Mouse (Mus musculus): ENCODE results near the gene Tet3.
A peak's percentile ranks its signal among the peaks of the same experiment; 100 is the strongest.

Gene Tet3

DNA sequence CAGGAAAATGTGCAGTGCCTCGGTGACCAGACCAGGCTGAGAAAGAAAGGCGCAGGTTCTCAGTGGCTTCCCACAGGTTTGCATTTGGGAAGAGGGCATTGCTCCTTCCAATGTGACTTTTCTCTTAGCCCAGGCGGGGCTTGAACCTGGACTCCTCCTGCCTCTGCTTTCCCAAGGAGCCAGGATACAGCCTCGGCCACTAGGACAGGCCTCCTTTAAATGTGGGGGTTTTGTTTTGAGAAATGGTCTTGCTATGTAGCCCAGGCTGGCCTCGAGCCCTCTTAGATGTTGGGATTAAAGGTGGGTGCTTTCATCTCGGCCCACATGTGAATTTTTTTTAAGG lies 132.5 kb downstream of the Tet3 start:
- no peak for DNase-seq (ENCODE audit: low spot score in 2 of 2)

DNA sequence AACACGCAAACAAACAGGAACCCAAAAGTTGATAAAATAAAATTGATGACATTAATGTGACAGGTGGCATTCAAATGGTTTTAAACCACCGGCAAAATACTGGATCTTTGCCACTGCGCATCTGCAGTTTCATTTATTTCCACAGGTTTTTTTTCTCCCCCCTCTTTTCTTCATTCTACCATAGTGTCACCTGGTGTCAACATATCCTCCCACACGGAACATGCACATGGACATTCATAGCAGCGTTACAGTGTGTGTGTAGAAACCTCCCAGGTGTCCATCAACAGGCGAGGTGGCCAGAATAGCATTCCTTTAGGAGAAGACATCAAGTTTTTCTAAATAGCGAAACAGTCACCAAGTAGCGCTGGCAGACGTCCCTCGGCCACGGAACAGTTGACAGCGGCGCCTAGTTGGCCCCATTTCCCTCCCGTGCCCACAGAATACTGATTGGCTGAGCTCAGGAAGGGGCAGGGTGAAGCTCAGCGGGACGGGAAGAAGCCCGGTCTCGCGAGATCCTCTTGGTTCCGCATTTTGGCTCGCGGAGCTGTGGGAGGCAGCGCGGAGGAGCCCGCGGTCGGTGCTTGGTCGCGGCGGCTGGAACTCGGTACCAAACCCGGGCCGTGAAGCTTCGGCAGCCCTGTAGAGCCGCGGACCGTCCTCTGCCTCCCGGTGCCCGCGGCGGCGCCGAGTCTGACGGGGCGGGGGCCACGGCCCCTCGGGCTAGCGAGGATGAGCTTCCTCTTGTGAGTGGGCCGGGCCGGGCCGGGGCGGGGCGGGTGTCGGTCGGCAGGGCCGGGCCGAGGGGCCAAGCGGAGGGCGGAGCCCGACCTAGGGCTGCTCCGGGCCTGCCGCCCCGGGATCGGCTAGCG lies 133.1 kb downstream of the Tet3 start, which contains the start of the genes Mthfd2 and Mob1a:
Gene Mthfd2, minus strand, starts transcription at position 384 of the 869 bp plus-strand sequence.
Gene Mob1a, plus strand, starts transcription at position 492 of the 869 bp plus-strand sequence.
- peak; percentile 90 to 91 for DNase-seq (ENCODE audit: low spot score in 2 of 2)

DNA sequence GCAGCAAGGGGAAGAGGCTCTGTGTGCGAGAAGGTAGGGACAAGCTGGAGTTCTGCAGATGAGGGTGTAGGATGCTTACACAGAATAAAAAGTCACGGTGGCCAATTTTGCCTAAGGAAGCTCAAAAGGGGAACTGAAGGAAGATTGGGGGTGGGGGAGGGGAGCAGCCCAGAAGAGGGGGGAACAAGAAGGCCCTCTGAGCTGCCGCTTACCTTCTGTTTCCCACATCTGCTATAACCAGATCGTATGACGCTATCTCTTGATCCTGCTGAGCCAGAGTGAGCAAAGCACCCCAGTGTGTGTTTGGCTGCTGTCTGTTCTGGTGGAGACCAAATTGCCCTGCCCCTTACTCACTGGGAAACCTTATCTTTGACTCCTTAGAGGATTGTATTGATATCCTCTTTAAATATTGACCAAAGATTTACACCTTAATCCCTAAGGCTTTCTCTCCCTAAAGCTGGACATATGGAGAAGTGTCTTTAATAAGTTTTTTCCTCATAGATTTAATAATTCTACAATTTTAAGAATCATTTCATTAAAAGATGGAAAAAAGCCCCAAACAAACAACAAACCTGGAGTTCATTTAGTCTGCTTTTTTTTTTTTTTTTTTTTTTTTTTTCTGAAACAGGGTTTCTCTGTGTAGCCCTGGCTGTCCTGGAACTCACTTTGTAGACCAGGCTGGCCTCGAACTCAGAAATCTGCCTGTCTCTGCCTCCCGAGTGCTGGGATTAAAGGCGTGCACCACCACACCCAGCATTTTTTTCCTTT lies 135.0 kb downstream of the Tet3 start:
- DNase-seq (ENCODE audit: low spot score in 2 of 2) = no peak

DNA sequence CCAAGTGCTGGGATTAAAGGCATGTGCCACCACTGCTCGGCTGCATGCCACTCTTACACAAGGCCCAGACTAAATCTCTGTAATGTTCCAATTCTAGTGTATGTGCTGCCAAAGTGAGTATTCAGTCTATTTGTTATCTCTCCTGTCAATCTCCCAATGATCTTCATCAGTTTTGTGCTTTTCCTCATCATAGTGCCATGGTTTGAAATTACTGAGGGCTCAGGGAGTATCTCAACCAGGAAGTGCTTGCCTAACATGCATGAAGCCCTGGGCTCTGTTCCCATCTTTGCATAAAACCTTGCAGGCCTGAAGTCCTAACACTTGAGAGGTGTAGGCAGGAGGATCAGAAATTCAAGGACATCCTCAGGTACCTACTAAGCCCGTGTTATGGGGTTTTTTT lies 136.1 kb downstream of the Tet3 start:
- DNase-seq (ENCODE audit: low spot score in 2 of 2) = no peak

DNA sequence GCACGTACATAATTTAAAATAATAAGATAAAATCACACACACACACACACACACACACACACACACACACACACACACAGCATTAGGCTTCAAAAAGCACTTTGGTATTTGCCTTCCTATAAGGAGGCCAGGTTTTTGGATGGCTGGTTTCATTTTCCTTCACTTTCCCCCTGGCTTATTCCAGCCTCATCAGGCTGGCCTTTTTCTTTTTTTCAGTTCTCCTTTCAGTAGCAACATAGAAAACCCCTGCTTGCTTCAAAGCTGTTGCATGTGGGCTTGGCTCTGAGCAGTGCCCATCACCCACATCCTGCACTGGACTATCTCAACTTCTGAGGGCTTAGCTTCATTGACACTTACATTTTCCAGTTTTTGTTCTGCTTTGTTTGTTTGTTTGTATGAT lies 137.0 kb downstream of the Tet3 start:
- DNase-seq (ENCODE audit: low spot score in 2 of 2) = no peak

DNA sequence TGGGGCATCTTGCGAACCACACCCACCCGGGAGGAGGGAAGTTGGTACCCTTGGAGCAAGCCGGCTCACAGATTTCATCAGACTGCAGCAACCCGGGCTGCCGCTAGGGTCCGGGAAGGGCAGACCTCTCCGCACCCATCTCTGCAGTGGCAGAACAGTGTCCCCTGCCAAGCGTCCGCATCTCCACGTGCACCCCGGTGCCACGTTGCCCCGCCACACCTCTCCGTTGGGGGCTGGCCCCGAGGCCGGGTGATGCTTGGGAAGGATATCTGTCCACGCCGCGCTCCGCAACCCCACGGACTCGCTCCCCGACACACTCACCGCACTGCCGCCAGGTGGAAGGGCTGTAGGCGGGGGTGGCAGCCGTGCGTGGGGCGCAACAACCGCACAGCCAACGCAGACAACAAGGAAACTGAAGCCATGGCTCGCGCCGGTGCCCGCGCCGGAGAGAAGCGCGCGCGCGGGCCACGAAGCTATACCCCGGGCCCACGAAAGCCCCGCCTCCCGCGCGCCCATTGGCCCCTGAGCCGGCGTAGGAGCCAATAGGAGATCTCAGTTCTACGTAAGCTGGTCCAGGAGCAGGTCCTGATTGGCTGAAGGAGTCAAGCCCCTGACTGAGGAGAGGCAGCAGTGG lies 141.7 kb downstream of the Tet3 start:
- DNase-seq (ENCODE audit: low spot score in 2 of 2) = peak; percentile 86 to 90

DNA sequence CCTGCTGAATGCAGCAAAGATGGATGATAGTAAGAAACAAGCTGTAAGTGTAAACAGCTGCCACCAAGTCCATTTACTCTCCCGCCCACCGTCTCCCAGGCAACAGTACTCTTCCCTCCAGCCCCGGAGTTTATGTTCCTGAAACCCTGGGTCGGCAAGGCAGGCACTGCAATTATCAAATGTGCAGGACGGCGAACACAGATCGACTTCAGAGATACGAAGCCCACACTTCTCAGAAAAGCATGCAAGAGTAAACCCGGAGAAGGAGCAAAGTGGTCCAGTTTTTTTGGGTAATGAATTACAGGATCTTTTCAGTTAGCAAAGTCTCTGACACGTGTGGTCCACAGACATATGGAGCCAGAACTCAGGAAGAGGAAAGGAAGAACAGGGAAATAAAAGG lies 142.9 kb downstream of the Tet3 start:
- DNase-seq (ENCODE audit: low spot score in 2 of 2) = no peak

DNA sequence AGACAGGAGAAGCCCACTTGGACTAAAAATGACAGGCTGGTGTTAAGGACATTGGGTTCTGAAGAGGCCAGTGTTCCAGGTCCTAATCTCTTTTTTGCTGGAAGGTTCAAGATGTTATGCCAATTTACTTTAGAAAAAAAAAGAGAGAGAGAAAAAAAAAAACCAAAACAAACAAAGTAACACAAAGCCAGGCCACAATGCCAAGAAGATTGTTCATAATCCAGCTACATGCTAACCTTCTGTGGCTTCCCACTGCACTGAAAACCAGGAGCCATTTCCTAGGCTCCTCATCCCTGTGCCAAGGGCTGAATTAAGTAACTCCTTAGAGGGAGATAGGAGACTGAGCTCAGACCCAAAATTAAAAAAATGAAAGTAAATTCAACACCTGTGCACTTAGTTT lies 143.6 kb downstream of the Tet3 start:
- no peak for DNase-seq (ENCODE audit: low spot score in 2 of 2)

DNA sequence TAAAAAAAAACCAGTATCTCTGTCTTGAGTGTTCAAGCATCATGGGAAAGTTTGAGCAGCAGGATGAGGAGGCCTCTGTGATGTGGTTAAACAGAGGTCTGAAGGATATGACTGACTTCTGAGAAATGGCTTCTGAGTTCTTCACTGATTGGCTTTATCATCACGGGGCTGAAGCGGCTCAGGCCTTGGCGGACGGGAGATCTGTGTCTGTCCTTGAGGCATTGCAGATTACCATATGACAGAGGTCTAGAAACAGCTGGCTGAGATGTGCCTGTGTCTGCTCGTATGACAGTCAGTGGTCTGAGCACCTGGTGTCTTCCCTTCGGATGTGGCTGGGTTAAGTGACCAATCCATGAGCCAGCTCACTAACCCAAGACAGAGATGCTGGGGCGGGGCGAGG lies 146.4 kb downstream of the Tet3 start:
- no peak for DNase-seq (ENCODE audit: low spot score in 2 of 2)

Data from urinary bladder, postnatal 4 days (tissue).